Mouse (Mus musculus): Measurements from ENCODE around the gene Nt5dc3. TPM values are rescaled to one million over a fixed set of nuclear protein-coding genes. Genes with fewer than 3 reads are reported as not detected.

The Nt5dc3 gene
- polyA plus RNA-seq, 1 experiment, result 8.8 TPM

GRCm38 (mm10) chr10:86782656-86783055 lies 3.9 kb downstream of the Nt5dc3 start:
- H3K27ac ChIP-seq (ENCODE audit: insufficient read depth, low read length), result no peak overlapping the region
- H3K9me3 ChIP-seq (replicated peaks; ENCODE audit: control insufficient read depth, insufficient read depth, low read length, poor library complexity, severe bottlenecking), result no peaks in the 10 kb centered on the region
- H3K9ac ChIP-seq (ENCODE audit: low read depth, poor library complexity, severe bottlenecking), result no peak overlapping the region
- H3K4me1 ChIP-seq (ENCODE audit: control insufficient read depth, insufficient read depth, low read length), result peaks cover 5% of the 10 kb centered on the region
- no peaks in the 10 kb centered on the region for H3K36me3 ChIP-seq (ENCODE audit: control insufficient read depth, insufficient read depth, low read length, poor library complexity, severe bottlenecking)
- TF ChIP-seq CTCF (IDR thresholded peaks at IDR 0.05; ENCODE audit: low read depth, low read length) (no peak), EP300 (IDR thresholded peaks at IDR 0.05; ENCODE audit: insufficient read depth, low read depth, low read length) (no peak), POLR2A (IDR thresholded peaks at IDR 0.05; ENCODE audit: insufficient read depth, low read length) (no peak)
- H3K27me3 ChIP-seq (ENCODE audit: control insufficient read depth, insufficient read depth, low read length, poor library complexity, severe bottlenecking), result no peaks in the 10 kb centered on the region
- H3K4me3 ChIP-seq (ENCODE audit: low read depth, low read length), result no peak overlapping the region

DNA sequence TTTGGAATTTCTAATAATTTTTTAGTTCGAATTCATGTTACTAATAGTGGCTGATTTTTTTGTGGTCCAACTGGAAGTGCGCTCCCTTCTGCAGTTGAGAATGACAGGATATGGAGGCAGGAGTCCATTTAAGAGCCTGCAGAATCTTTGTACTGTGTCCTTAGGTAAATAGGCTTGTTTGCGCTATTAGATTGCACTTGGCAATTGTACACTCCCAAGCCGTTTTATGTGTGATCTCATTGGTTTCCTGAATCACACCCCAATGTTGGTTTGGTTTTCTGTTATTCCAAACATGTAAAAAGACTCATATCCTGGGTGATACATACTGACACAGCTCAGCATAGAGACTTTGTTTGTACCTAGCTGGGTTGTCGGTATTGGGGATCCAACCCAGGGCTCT lies 4.8 kb downstream of the Nt5dc3 start:
- H3K9me3 ChIP-seq (replicated peaks; ENCODE audit: control insufficient read depth, insufficient read depth, low read length, poor library complexity, severe bottlenecking), result no peaks in the 10 kb centered on the region
- H3K36me3 ChIP-seq (ENCODE audit: control insufficient read depth, insufficient read depth, low read length, poor library complexity, severe bottlenecking), result no peaks in the 10 kb centered on the region
- H3K9ac ChIP-seq (ENCODE audit: low read depth, poor library complexity, severe bottlenecking), result no peak overlapping the region
- H3K4me1 ChIP-seq (ENCODE audit: control insufficient read depth, insufficient read depth, low read length), result peaks cover 7% of the 10 kb centered on the region
- no peak for TF ChIP-seq EP300 (IDR thresholded peaks at IDR 0.05; ENCODE audit: insufficient read depth, low read depth, low read length)
- no peak for TF ChIP-seq CTCF (IDR thresholded peaks at IDR 0.05; ENCODE audit: low read depth, low read length)
- no peak for TF ChIP-seq POLR2A (IDR thresholded peaks at IDR 0.05; ENCODE audit: insufficient read depth, low read length)
- no peak overlapping the region for H3K27ac ChIP-seq (ENCODE audit: insufficient read depth, low read length)
- H3K4me3 ChIP-seq (ENCODE audit: low read depth, low read length), result no peak overlapping the region
- H3K27me3 ChIP-seq (ENCODE audit: control insufficient read depth, insufficient read depth, low read length, poor library complexity, severe bottlenecking), result no peaks in the 10 kb centered on the region

GRCm38 (mm10) chr10:86784126-86784675 lies 5.4 kb downstream of the Nt5dc3 start:
- Histone ChIP-seq H3K9me3 (replicated peaks; ENCODE audit: control insufficient read depth, insufficient read depth, low read length, poor library complexity, severe bottlenecking) (no peaks in the 10 kb centered on the region), H3K27me3 (ENCODE audit: control insufficient read depth, insufficient read depth, low read length, poor library complexity, severe bottlenecking) (no peaks in the 10 kb centered on the region), H3K36me3 (ENCODE audit: control insufficient read depth, insufficient read depth, low read length, poor library complexity, severe bottlenecking) (no peaks in the 10 kb centered on the region), H3K9ac (ENCODE audit: low read depth, poor library complexity, severe bottlenecking) (no peak overlapping the region), H3K4me1 (ENCODE audit: control insufficient read depth, insufficient read depth, low read length) (peaks cover 9% of the 10 kb centered on the region), H3K4me3 (ENCODE audit: low read depth, low read length) (no peak overlapping the region), H3K27ac (ENCODE audit: insufficient read depth, low read length) (no peak overlapping the region)
- TF ChIP-seq CTCF (IDR thresholded peaks at IDR 0.05; ENCODE audit: low read depth, low read length), result no peak
- no peak for TF ChIP-seq POLR2A (IDR thresholded peaks at IDR 0.05; ENCODE audit: insufficient read depth, low read length)
- TF ChIP-seq EP300 (IDR thresholded peaks at IDR 0.05; ENCODE audit: insufficient read depth, low read depth, low read length), result no peak

DNA sequence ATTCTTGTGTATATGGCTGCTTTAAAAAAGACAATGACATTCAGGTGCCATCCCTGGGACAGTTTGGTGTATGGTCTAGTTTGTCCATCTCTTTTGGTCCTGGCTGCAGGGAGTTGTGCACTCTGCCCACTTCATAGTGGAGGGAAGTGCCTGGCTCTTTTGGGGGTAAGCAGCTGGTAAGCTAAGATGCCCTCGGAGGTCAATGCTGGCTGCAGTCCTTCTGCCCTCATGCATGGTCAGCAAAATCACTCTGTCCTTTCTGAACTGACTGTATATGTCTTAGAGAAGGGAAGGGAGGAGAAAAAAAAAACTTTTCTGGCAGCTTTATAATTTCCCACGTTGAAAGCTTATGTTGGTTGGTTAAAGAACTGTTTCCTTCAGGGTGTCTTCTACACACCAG lies 6.6 kb downstream of the Nt5dc3 start:
- no peak for TF ChIP-seq EP300 (IDR thresholded peaks at IDR 0.05; ENCODE audit: insufficient read depth, low read depth, low read length)
- no peak for TF ChIP-seq POLR2A (IDR thresholded peaks at IDR 0.05; ENCODE audit: insufficient read depth, low read length)
- H3K9ac ChIP-seq (ENCODE audit: low read depth, poor library complexity, severe bottlenecking), result no peak overlapping the region
- no peaks in the 10 kb centered on the region for H3K36me3 ChIP-seq (ENCODE audit: control insufficient read depth, insufficient read depth, low read length, poor library complexity, severe bottlenecking)
- H3K27me3 ChIP-seq (ENCODE audit: control insufficient read depth, insufficient read depth, low read length, poor library complexity, severe bottlenecking), result no peaks in the 10 kb centered on the region
- no peak overlapping the region for H3K4me3 ChIP-seq (ENCODE audit: low read depth, low read length)
- no peaks in the 10 kb centered on the region for H3K9me3 ChIP-seq (replicated peaks; ENCODE audit: control insufficient read depth, insufficient read depth, low read length, poor library complexity, severe bottlenecking)
- H3K4me1 ChIP-seq (ENCODE audit: control insufficient read depth, insufficient read depth, low read length), result peaks cover 8% of the 10 kb centered on the region
- no peak overlapping the region for H3K27ac ChIP-seq (ENCODE audit: insufficient read depth, low read length)

DNA sequence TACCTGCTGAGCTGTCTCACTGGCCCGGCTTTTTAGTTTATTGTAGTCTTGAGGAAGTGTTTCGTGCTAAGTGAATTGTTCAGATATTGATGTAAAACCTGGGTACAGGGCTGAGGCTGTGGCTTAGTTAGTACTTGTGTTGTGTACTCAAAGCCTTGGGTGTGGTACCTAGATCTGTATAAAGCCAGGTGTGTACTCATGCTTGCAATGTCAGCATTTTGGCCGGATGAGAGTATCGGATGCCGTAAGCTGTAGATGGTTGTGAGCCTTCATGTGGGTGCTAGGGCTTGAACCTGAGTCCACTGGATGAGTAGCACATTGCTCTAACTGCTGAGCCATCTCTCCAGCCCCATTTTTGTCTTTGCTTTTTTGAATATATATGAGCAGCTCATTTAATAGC lies 7.3 kb downstream of the Nt5dc3 start:
- H3K4me1 ChIP-seq (ENCODE audit: control insufficient read depth, insufficient read depth, low read length), result peaks cover 8% of the 10 kb centered on the region
- no peaks in the 10 kb centered on the region for H3K36me3 ChIP-seq (ENCODE audit: control insufficient read depth, insufficient read depth, low read length, poor library complexity, severe bottlenecking)
- H3K27ac ChIP-seq (ENCODE audit: insufficient read depth, low read length), result no peak overlapping the region

DNA sequence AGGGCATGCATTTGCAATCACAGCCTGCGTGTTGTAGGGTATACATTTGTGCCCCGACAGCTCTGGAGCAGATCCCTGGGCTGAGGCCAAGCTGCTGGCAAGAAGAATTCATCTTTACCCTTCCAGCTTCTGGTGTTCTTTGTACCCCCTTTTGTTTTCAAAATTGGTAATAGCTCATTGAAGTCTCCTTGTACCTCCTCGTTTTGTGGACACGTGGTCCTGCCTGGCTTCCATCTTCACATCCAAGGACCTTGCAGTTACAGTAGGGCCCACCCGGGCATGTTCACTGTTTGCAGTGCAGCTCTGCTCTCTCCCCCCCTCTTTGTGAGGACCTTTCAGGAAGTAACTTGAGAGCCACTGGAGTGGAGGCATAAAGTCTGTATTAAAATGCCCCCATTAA lies 9.4 kb downstream of the Nt5dc3 start:
- Histone ChIP-seq H3K36me3 (ENCODE audit: control insufficient read depth, insufficient read depth, low read length, poor library complexity, severe bottlenecking) (no peaks in the 10 kb centered on the region), H3K27ac (ENCODE audit: insufficient read depth, low read length) (no peak overlapping the region), H3K4me1 (ENCODE audit: control insufficient read depth, insufficient read depth, low read length) (peaks cover 7% of the 10 kb centered on the region), H3K9me3 (replicated peaks; ENCODE audit: control insufficient read depth, insufficient read depth, low read length, poor library complexity, severe bottlenecking) (no peaks in the 10 kb centered on the region), H3K27me3 (ENCODE audit: control insufficient read depth, insufficient read depth, low read length, poor library complexity, severe bottlenecking) (no peaks in the 10 kb centered on the region), H3K4me3 (ENCODE audit: low read depth, low read length) (no peak overlapping the region), H3K9ac (ENCODE audit: low read depth, poor library complexity, severe bottlenecking) (no peak overlapping the region)
- TF ChIP-seq CTCF (IDR thresholded peaks at IDR 0.05; ENCODE audit: low read depth, low read length) (no peak), POLR2A (IDR thresholded peaks at IDR 0.05; ENCODE audit: insufficient read depth, low read length) (no peak), EP300 (IDR thresholded peaks at IDR 0.05; ENCODE audit: insufficient read depth, low read depth, low read length) (no peak)

More for the DNA sequence above, 7.3 kb downstream of the Nt5dc3 start:
- H3K27me3 ChIP-seq (ENCODE audit: control insufficient read depth, insufficient read depth, low read length, poor library complexity, severe bottlenecking), result no peaks in the 10 kb centered on the region
- H3K9ac ChIP-seq (ENCODE audit: low read depth, poor library complexity, severe bottlenecking), result no peak overlapping the region
- H3K9me3 ChIP-seq (replicated peaks; ENCODE audit: control insufficient read depth, insufficient read depth, low read length, poor library complexity, severe bottlenecking), result no peaks in the 10 kb centered on the region
- TF ChIP-seq CTCF (IDR thresholded peaks at IDR 0.05; ENCODE audit: low read depth, low read length) (no peak), EP300 (IDR thresholded peaks at IDR 0.05; ENCODE audit: insufficient read depth, low read depth, low read length) (no peak), POLR2A (IDR thresholded peaks at IDR 0.05; ENCODE audit: insufficient read depth, low read length) (no peak)
- no peak overlapping the region for H3K4me3 ChIP-seq (ENCODE audit: low read depth, low read length)
